Mouse (Mus musculus) MEL (cell line): ENCODE measurements around the gene Gpr55. TPM values are rescaled to one million over a fixed set of nuclear protein-coding genes. Genes with fewer than 3 reads are reported as not detected.

Experiments
- DNase-seq: peaks from one replicate; pipeline ENCODE4 v3.0.0; 2011; ENCODE audit warnings: low read depth, low spot score
- H3K27ac ChIP-seq: 2 replicates; pipeline ENCODE4 v1.5.1; 2012; ENCODE audit warnings: low read depth, mild to moderate bottlenecking, control low read depth, low read length, moderate library complexity; ENCODE audit not compliant: control insufficient read depth
- H3K27me3 ChIP-seq, 2 experiments: fragments of 150-350 bp in 1 of 2; sonication (generic) in 1 of 2; 2 replicates each; pipeline ENCODE4 v1.6.1; 2012; ENCODE audit warnings: low read length in 2 of 2, mild to moderate bottlenecking in 2 of 2, improper control_type of control experiment in 1 of 2, moderate library complexity in 1 of 2; ENCODE audit not compliant: insufficient read depth in 2 of 2, control insufficient read depth in 1 of 2
- H3K36me3 ChIP-seq, 2 experiments: 2 replicates each; pipeline ENCODE4 v1.6.1; 2012 to 2014; ENCODE audit warnings: low read length in 2 of 2, improper control_type of control experiment in 1 of 2, inconsistent platforms in 1 of 2, mild to moderate bottlenecking in 1 of 2; ENCODE audit not compliant: insufficient read depth in 2 of 2, control insufficient read depth in 1 of 2
- H3K4me1 ChIP-seq, 2 experiments: fragments of 150-350 bp in 1 of 2; sonication (generic) in 1 of 2; 2 replicates each; pipeline ENCODE4 v1.6.1; 2012; ENCODE audit warnings: low read length in 2 of 2, improper control_type of control experiment in 1 of 2, mild to moderate bottlenecking in 1 of 2; ENCODE audit not compliant: insufficient read depth in 2 of 2, control insufficient read depth in 1 of 2
- H3K4me3 ChIP-seq, 2 experiments: fragments of 150-350 bp in 1 of 2; sonication (generic) in 1 of 2; 2 replicates each; pipeline ENCODE4 v1.5.1; 2012; ENCODE audit warnings: low read depth in 2 of 2, low read length in 2 of 2, mild to moderate bottlenecking in 2 of 2, moderate library complexity in 2 of 2, control low read depth in 1 of 2, improper control_type of control experiment in 1 of 2; ENCODE audit not compliant: control insufficient read depth in 1 of 2, insufficient read depth in 1 of 2
- H3K79me2 ChIP-seq: 2 replicates; pipeline ENCODE4 v1.6.1; 2012; ENCODE audit warnings: mild to moderate bottlenecking, low read length, moderate library complexity; ENCODE audit not compliant: control insufficient read depth, poor library complexity, insufficient read depth
- H3K9ac ChIP-seq: 2 replicates; pipeline ENCODE4 v1.6.1; 2012; ENCODE audit warnings: low read depth, mild to moderate bottlenecking, control low read depth, low read length, moderate library complexity; ENCODE audit not compliant: control insufficient read depth, poor library complexity, severe bottlenecking
- H3K9me3 ChIP-seq: fragments of 150-350 bp; sonication (generic); replicated peaks from 2 replicates; pipeline ENCODE4 v1.6.1; 2012; ENCODE audit warnings: mild to moderate bottlenecking, low read length, improper control_type of control experiment, moderate library complexity; ENCODE audit not compliant: insufficient read depth
- CHD1 ChIP-seq: IDR thresholded peaks from 2 replicates; pipeline ENCODE4 v1.6.1; 2012; ENCODE audit warnings: low read depth, mild to moderate bottlenecking, inconsistent platforms, low read length, improper control_type of control experiment
- ELF1 ChIP-seq: IDR thresholded peaks from 2 replicates; pipeline ENCODE4 v1.6.1; 2014; ENCODE audit warnings: low read depth, mild to moderate bottlenecking, inconsistent platforms, low read length, improper control_type of control experiment, moderate library complexity
- GATA1 ChIP-seq: IDR thresholded peaks from 2 replicates; pipeline ENCODE4 v1.6.1; 2011; ENCODE audit warnings: low read depth, low read length, improper control_type of control experiment
- KAT2A ChIP-seq: conservative IDR thresholded peaks from 2 replicates; pipeline ENCODE4 v1.6.1; 2012; ENCODE audit warnings: low read depth, low read length, improper control_type of control experiment, inconsistent platforms
- MAFK ChIP-seq: IDR thresholded peaks from 2 replicates; pipeline ENCODE4 v1.6.1; 2011; ENCODE audit warnings: low read depth, mild to moderate bottlenecking, low read length, improper control_type of control experiment, borderline replicate concordance
- MAX ChIP-seq: IDR thresholded peaks from 2 replicates; pipeline ENCODE4 v1.6.1; 2011; ENCODE audit warnings: low read length, improper control_type of control experiment
- MXI1 ChIP-seq: IDR thresholded peaks from 2 replicates; pipeline ENCODE4 v1.6.1; 2011; ENCODE audit warnings: mild to moderate bottlenecking, low read depth, low read length, improper control_type of control experiment
- NELFE ChIP-seq: IDR thresholded peaks from 2 replicates; pipeline ENCODE4 v1.6.1; 2011; ENCODE audit warnings: low read depth, low read length, improper control_type of control experiment
- NRF1 ChIP-seq: IDR thresholded peaks from 2 replicates; pipeline ENCODE4 v1.6.1; 2014; ENCODE audit warnings: low read depth, mild to moderate bottlenecking, inconsistent platforms, low read length, improper control_type of control experiment, moderate library complexity; ENCODE audit not compliant: poor library complexity, insufficient read depth, severe bottlenecking
- POLR2A ChIP-seq, 2 experiments: IDR thresholded peaks; 2 replicates each; pipeline ENCODE4 v1.6.1; 2011 to 2012; ENCODE audit warnings: low read length in 2 of 2, mild to moderate bottlenecking in 2 of 2, control low read depth in 1 of 2, improper control_type of control experiment in 1 of 2, low read depth in 1 of 2, moderate library complexity in 1 of 2; ENCODE audit not compliant: control insufficient read depth in 1 of 2, insufficient read depth in 1 of 2, poor library complexity in 1 of 2
- POLR2AphosphoS5 ChIP-seq: IDR thresholded peaks from 2 replicates; pipeline ENCODE4 v1.6.1; 2012; ENCODE audit warnings: low read depth, borderline replicate concordance, mild to moderate bottlenecking, inconsistent platforms, low read length, moderate library complexity, mixed read lengths
- RAD21 ChIP-seq: IDR thresholded peaks from 2 replicates; pipeline ENCODE4 v1.6.1; 2011; ENCODE audit warnings: mild to moderate bottlenecking, low read depth, low read length, improper control_type of control experiment
- SIN3A ChIP-seq: IDR thresholded peaks from 2 replicates; pipeline ENCODE4 v1.6.1; 2012; ENCODE audit warnings: low read length, improper control_type of control experiment, inconsistent platforms
- SMC3 ChIP-seq: IDR thresholded peaks from 2 replicates; pipeline ENCODE4 v1.6.1; 2011; ENCODE audit warnings: low read depth, low read length, improper control_type of control experiment
- TAL1 ChIP-seq: IDR thresholded peaks from 2 replicates; pipeline ENCODE4 v1.6.1; 2012; ENCODE audit warnings: mild to moderate bottlenecking, inconsistent platforms, low read length, moderate library complexity, mixed read lengths
- TBP ChIP-seq: IDR thresholded peaks from 2 replicates; pipeline ENCODE4 v1.8.0; 2011; ENCODE audit warnings: low read depth, low read length, improper control_type of control experiment
- TCF12 ChIP-seq: IDR thresholded peaks from 2 replicates; pipeline ENCODE4 v1.6.1; 2014; ENCODE audit warnings: low read depth, mild to moderate bottlenecking, inconsistent platforms, low read length, improper control_type of control experiment, moderate library complexity
- UBTF ChIP-seq: IDR thresholded peaks from 2 replicates; pipeline ENCODE4 v1.6.1; 2012; ENCODE audit warnings: low read depth, mild to moderate bottlenecking, inconsistent platforms, low read length, improper control_type of control experiment, moderate library complexity, borderline replicate concordance; ENCODE audit not compliant: insufficient read depth
- USF1 ChIP-seq: IDR thresholded peaks from 2 replicates; pipeline ENCODE4 v1.6.1; 2014; ENCODE audit warnings: low read depth, mild to moderate bottlenecking, inconsistent platforms, low read length, improper control_type of control experiment, moderate library complexity
- USF2 ChIP-seq, 2 experiments: IDR thresholded peaks; 2 replicates each; pipeline ENCODE4 v1.6.1; 2011 to 2012; ENCODE audit warnings: improper control_type of control experiment in 2 of 2, low read length in 2 of 2, borderline replicate concordance in 1 of 2, inconsistent platforms in 1 of 2, low read depth in 1 of 2, mild to moderate bottlenecking in 1 of 2; ENCODE audit not compliant: insufficient read depth in 1 of 2
- ZC3H11A ChIP-seq: IDR thresholded peaks from 2 replicates; pipeline ENCODE4 v1.6.1; 2012; ENCODE audit warnings: low read depth, mild to moderate bottlenecking, inconsistent platforms, low read length, improper control_type of control experiment
- ZNF384 ChIP-seq: IDR thresholded peaks from 2 replicates; pipeline ENCODE4 v1.6.1; 2012; ENCODE audit warnings: low read depth, mild to moderate bottlenecking, inconsistent platforms, low read length, improper control_type of control experiment
- polyA plus RNA-seq, 2 experiments: library from polyadenylated mRNA; stranded (reverse) in 1 of 2; unstranded in 1 of 2; fragments of >175 nt in 1 of 2; fragments of >200 nt in 1 of 2; gene quantifications; 2 replicates each; pipeline versions ENCODE4 v1.2.1 to v1.2.4; 2012; ENCODE audit warnings: low replicate concordance in 2 of 2, low read depth in 1 of 2; ENCODE audit not compliant: insufficient read length in 2 of 2, insufficient read depth in 1 of 2, missing spikeins in 1 of 2
- total RNA-seq: library from RNA; depleted of rRNA; stranded (reverse); fragments of 300-350 nt; gene quantifications from 2 replicates; pipeline ENCODE4 v1.2.3, GENCODE M21; 2012

Gene Gpr55
- total and polyA plus RNA-seq, 3 experiments, result 0.01 to 0.04 TPM; not detected in 1

DNA sequence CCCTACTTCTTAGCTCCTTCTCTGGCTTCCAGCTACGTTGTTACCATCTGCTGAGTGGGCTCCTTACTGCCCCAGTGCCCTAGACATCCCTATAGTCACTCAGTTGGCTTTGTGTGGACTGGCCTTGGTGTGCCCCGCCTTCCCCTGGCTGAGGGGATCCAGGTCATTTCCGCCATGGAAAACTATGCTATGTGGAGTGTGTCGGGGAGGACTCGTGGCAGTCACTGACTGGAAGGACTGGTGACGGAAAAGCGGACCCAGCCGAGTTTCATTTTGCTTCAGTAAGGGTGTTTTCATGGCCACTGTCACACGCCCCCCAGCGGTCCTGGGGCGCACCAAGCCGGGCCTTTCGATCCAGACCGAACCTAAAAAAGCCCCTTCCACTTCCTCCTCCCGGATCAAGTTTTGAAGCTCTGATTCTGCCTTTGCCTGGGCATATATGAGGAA, 65.4 kb downstream of the Gpr55 start (continued):
- TF ChIP-seq ZC3H11A, result no peak
- TF ChIP-seq ZNF384, result no peak
- no peak for TF ChIP-seq CHD1
- TF ChIP-seq USF1, result no peak
- no peak for TF ChIP-seq NRF1
- no peak for TF ChIP-seq TBP
- no peak for TF ChIP-seq POLR2AphosphoS5
- TF ChIP-seq SMC3, result peak; percentile 24; the same call in 1 of the 2 replicates

DNA sequence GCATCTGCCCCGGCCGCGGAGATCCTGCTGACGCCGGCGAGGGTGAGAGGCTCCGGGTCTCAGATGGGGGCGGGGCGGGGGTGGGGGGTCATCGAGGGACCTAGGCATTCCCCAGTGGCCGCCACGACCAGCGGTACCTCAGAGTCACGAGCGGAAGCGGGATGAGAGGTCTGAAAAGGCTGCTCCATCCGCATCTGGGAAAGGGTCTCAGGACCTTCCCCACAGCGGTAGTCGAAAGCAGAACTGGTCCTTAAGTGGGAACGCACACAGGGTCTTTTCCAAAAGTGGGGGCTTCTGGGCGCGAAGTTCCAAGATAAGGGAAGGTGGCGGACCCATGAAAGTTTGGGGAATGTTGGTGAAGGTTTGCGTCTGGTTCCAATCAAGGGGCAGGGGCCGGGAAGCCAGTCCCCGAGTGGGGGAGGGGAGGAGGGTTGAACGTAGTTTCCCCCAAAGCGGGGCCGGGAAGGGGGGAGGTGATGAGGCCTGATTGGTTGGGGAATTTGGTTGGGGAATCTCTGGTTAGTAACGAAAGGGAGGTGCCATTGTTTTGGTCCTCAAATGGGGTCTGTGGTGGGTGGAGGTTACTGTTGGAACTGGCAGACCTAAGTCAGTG, 66.0 kb downstream of the Gpr55 start:
- no peak for TF ChIP-seq ZC3H11A
- peak; percentile 1 to 16; a peak in 1 of 4 replicates for TF ChIP-seq POLR2A (IDR thresholded peaks at IDR 0.05; ENCODE audit: control insufficient read depth in 1 of 2, insufficient read depth in 1 of 2, low read depth in 1 of 2, low read length in 2 of 2, poor library complexity in 1 of 2)
- TF ChIP-seq ELF1, result no peak
- TF ChIP-seq KAT2A, result no peak

DNA sequence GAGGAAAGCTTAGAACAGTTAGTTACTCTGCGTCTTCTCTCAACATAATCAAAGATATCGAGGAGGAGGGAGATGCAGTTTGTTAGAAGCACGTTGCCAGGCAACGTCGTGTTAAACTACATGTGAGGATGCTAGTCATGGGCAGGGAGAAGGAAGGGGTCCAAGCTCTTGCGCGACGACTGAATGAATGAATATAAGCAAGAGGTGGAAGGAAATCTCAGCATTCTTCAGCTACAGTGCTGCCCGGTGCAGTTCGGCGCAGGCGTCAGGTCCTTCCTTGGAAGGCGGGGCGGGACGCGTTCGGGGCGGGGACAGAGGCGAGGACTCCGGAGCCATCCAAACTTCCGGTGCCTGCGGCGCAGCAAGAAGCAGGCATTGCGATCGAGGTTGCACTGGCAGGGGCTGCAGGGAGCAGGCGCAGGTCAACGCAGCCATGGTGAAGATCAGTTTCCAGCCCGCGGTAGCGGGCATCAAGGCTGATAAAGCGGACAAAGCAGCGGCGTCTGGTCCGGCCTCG, 66.5 kb downstream of the Gpr55 start, which contains the start of gene Itm2c:
Itm2c (plus strand) TSS at position 51 of the 517 bp plus-strand sequence.
- H3K9me3 ChIP-seq, result no peaks in the 10 kb centered on the region
- H3K27ac ChIP-seq, result no peak within 1 kb of the TSS; the same call in 1 of the 2 replicates
- TF ChIP-seq TBP (peak; percentile 92), USF2 (IDR thresholded peaks at IDR 0.05; ENCODE audit: borderline replicate concordance in 1 of 2, insufficient read depth in 1 of 2, low read depth in 1 of 2, low read length in 2 of 2) (no peak), RAD21 (no peak), USF1 (no peak), ZC3H11A (no peak), NRF1 (peak; percentile 71), MAFK (no peak), TCF12 (0 out of 2 replicates have a peak, but pooled peaks have one; percentile 27), TAL1 (no peak), GATA1 (no peak), POLR2A (IDR thresholded peaks at IDR 0.05; ENCODE audit: control insufficient read depth in 1 of 2, insufficient read depth in 1 of 2, low read depth in 1 of 2, low read length in 2 of 2, poor library complexity in 1 of 2) (peak; percentile 49 to 57; a peak in 2 of 4 replicates), UBTF (0 out of 2 replicates have a peak, but pooled peaks have one; percentile 87), MXI1 (0 out of 2 replicates have a peak, but pooled peaks have one; percentile 47), ELF1 (peak; percentile 51; the same call in 1 of the 2 replicates), MAX (no peak), NELFE (peak; percentile 42; the same call in 1 of the 2 replicates), KAT2A (no peak), SIN3A (peak; percentile 55)
- peaks cover 0 to 14% of the 10 kb centered on the region in 2 experiments; a peak in 2 of 4 replicates for H3K36me3 ChIP-seq
- peak within 1 kb of the TSS; percentile 76 to 99 for H3K4me3 ChIP-seq
- peaks cover 8 to 26% of the 10 kb centered on the region in 2 experiments for H3K4me1 ChIP-seq
- H3K79me2 ChIP-seq, result no peaks in the 10 kb centered on the region; the same call in 1 of the 2 replicates
- no peaks in the 10 kb centered on the region for H3K27me3 ChIP-seq
- peak; percentile 88 for DNase-seq
- H3K9ac ChIP-seq, result peak within 1 kb of the TSS; percentile 68

More for the DNA sequence above, 66.0 kb downstream of the Gpr55 start:
- Histone ChIP-seq H3K27me3 (no peaks in the 10 kb centered on the region), H3K4me3 (peak overlapping the region; percentile 76 to 99), H3K27ac (peak overlapping the region; percentile 35), H3K79me2 (no peaks in the 10 kb centered on the region; the same call in none of the 2 replicates), H3K9me3 (no peaks in the 10 kb centered on the region), H3K4me1 (peaks cover 8 to 31% of the 10 kb centered on the region in 2 experiments), H3K36me3 (peaks cover 0 to 17% of the 10 kb centered on the region in 2 experiments; a peak in 2 of 4 replicates), H3K9ac (peak overlapping the region; percentile 68)
- peak; percentile 59 for DNase-seq
